Mouse (Mus musculus) embryonic facial prominence, embryonic 12.5 days (tissue): ENCODE measurements at regions not wholly inside any gene's neighbourhood (a gene's known extent, or its start where the extent isn't known, plus 50 kb on each side); places are given as distances from the start of the nearest gene placed in this dataset.

Experiments used
- ATAC-seq: fragments of 200-750 bp; cut with Nextera tagmentation; 2 replicates; pipeline ENCODE4 v1.8.0; 2017; ENCODE audit not compliant: insufficient number of reproducible peaks, insufficient read depth, low FRiP score, low TSS enrichment
- H3K27ac ChIP-seq: fragments of 300-500 bp; sonication (generic); 2 replicates; pipeline ENCODE4 v1.5.1; 2016; ENCODE audit warnings: mild to moderate bottlenecking
- H3K27me3 ChIP-seq: fragments of 300-500 bp; sonication (generic); 2 replicates; pipeline ENCODE4 v1.6.1; 2016; ENCODE audit warnings: mild to moderate bottlenecking, moderate library complexity
- H3K36me3 ChIP-seq: fragments of 300-500 bp; sonication (generic); 2 replicates; pipeline ENCODE4 v1.6.1; 2016; ENCODE audit warnings: mild to moderate bottlenecking
- H3K4me1 ChIP-seq: fragments of 300-500 bp; sonication (generic); 2 replicates; pipeline ENCODE4 v1.6.1; 2016
- H3K4me2 ChIP-seq: fragments of 300-500 bp; sonication (generic); replicated peaks from 2 replicates; pipeline ENCODE4 v1.6.1; 2016; ENCODE audit warnings: mild to moderate bottlenecking, moderate library complexity
- H3K4me3 ChIP-seq: fragments of 300-500 bp; sonication (generic); 2 replicates; pipeline ENCODE4 v1.5.1; 2016; ENCODE audit warnings: mild to moderate bottlenecking
- H3K9ac ChIP-seq: fragments of 300-500 bp; sonication (generic); 2 replicates; pipeline ENCODE4 v1.6.1; 2016; ENCODE audit warnings: mild to moderate bottlenecking, moderate library complexity
- H3K9me3 ChIP-seq: fragments of 300-500 bp; sonication (generic); 2 replicates; pipeline ENCODE4 v1.6.1; 2016; ENCODE audit warnings: mild to moderate bottlenecking, moderate library complexity
- WGBS: fragments of 180-500 bp; shearing (Covaris S2); methylation state at CpG from one replicate; pipeline ENCODE4 v1.1.7; 2016; 5-methylcytosine and 5-hydroxymethylcytosine counted together

GRCm38 (mm10) chr14:61842476-61842875 is 235.2 kb downstream of the Kcnrg start:
- WGBS = 86% methylated on average over 4 of the region's 4 CpGs

GRCm38 (mm10) chr14:61846441-61846840 is 239.2 kb downstream of the Kcnrg start:
- WGBS = 81% methylated on average over 5 of the region's 5 CpGs
- H3K4me3 ChIP-seq = no peak overlapping the region
- no peaks in the 10 kb centered on the region for H3K36me3 ChIP-seq
- no peak for ATAC-seq
- no peak overlapping the region for H3K4me2 ChIP-seq
- no peak overlapping the region for H3K9ac ChIP-seq
- H3K9me3 ChIP-seq = no peaks in the 10 kb centered on the region
- H3K27me3 ChIP-seq = no peaks in the 10 kb centered on the region
- H3K27ac ChIP-seq = no peak overlapping the region
- H3K4me1 ChIP-seq = no peaks in the 10 kb centered on the region

More at GRCm38 (mm10) chr14:61842476-61842875, 235.2 kb downstream of the Kcnrg start:
- H3K27ac ChIP-seq = no peak overlapping the region
- H3K4me2 ChIP-seq = no peak overlapping the region
- H3K36me3 ChIP-seq = no peaks in the 10 kb centered on the region
- no peak for ATAC-seq
- H3K4me1 ChIP-seq = no peaks in the 10 kb centered on the region
- no peaks in the 10 kb centered on the region for H3K9me3 ChIP-seq
- no peak overlapping the region for H3K4me3 ChIP-seq
- H3K9ac ChIP-seq = no peak overlapping the region
- H3K27me3 ChIP-seq = no peaks in the 10 kb centered on the region

GRCm38 (mm10) chr14:61850244-61850643 is 243.0 kb downstream of the Kcnrg start:
- WGBS = 80% methylated on average over 4 of the region's 4 CpGs
- Histone ChIP-seq H3K36me3 (no peaks in the 10 kb centered on the region), H3K4me2 (no peak overlapping the region), H3K27ac (no peak overlapping the region), H3K27me3 (no peaks in the 10 kb centered on the region), H3K9ac (no peak overlapping the region), H3K4me3 (no peak overlapping the region), H3K9me3 (no peaks in the 10 kb centered on the region), H3K4me1 (no peaks in the 10 kb centered on the region)
- no peak for ATAC-seq

DNA sequence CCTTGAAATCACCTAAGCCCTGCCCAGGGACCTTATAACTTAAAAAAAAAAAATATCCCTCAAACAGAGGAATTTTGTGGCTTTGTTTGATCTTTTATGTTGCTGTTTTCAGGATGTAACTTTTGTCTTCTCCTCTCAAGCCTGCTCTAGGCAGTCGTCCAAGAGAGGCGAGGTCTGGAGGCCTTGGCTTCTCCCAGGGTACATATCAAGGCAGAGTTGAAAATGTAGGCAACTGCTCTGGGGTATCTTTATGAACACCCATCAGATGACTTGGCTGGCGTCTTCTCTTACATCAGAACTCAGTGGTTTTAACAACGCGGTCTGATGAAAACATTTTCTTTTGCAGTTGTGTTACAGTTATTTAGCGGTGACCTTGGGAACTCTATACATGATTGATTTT is 250.4 kb downstream of the Kcnrg start:
- Histone ChIP-seq H3K4me2 (no peak overlapping the region), H3K27me3 (no peaks in the 10 kb centered on the region), H3K4me3 (no peak overlapping the region), H3K36me3 (no peaks in the 10 kb centered on the region), H3K9me3 (no peaks in the 10 kb centered on the region), H3K27ac (no peak overlapping the region), H3K9ac (no peak overlapping the region), H3K4me1 (no peaks in the 10 kb centered on the region)
- WGBS = 81% methylated on average over 6 of the region's 6 CpGs
- ATAC-seq = no peak

- Histone ChIP-seq H3K27me3 (no peaks in the 10 kb centered on the region), H3K36me3 (no peaks in the 10 kb centered on the region), H3K4me1 (0 out of 2 replicates have a peak, but pooled peaks cover 2% of the 10 kb centered on the region), H3K9me3 (no peaks in the 10 kb centered on the region), H3K4me3 (no peak overlapping the region), H3K4me2 (no peak overlapping the region), H3K27ac (no peak overlapping the region), H3K9ac (no peak overlapping the region)
- ATAC-seq = no peak
- 89% methylated on average over 4 of the region's 4 CpGs for WGBS
Observed at GRCm38 (mm10) chr14:61860688-61861087, 253.4 kb downstream of the Kcnrg start.

DNA sequence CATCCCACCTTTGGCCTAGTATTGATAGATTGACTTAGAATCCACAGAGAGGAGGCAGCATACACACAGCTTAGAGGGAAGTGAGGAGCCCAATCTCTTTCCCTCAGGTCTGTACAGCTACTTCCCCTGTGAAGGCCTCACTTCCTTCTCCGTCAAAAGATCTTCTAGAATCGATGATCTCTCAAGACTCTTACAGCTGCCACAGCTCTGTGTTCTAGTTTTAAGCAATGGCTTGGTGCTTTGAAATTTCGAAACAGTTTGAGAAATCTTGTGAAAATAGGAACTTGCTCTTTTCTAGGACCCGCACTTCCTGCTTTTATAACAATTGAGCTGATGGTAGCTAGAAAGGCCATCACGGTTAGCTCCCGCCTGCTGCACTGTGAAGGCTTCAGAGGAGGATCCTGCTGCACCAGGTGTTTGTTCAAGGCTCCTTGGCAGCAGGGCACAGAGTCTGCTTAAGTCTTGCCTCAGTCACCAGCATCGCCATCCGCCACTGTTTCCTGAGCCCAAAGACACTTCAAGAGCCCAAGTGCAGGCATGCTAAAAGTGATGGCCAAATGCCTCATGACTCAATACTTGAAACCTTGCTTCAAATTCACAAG is 254.2 kb downstream of the Kcnrg start:
- Histone ChIP-seq H3K4me2 (no peak overlapping the region), H3K4me3 (no peak overlapping the region), H3K9me3 (no peaks in the 10 kb centered on the region), H3K36me3 (no peaks in the 10 kb centered on the region), H3K4me1 (peaks cover 8% of the 10 kb centered on the region; the same call in 1 of the 2 replicates), H3K9ac (no peak overlapping the region), H3K27me3 (no peaks in the 10 kb centered on the region), H3K27ac (no peak overlapping the region)
- WGBS = 91% methylated on average over 8 of the region's 8 CpGs
- ATAC-seq = no peak

DNA sequence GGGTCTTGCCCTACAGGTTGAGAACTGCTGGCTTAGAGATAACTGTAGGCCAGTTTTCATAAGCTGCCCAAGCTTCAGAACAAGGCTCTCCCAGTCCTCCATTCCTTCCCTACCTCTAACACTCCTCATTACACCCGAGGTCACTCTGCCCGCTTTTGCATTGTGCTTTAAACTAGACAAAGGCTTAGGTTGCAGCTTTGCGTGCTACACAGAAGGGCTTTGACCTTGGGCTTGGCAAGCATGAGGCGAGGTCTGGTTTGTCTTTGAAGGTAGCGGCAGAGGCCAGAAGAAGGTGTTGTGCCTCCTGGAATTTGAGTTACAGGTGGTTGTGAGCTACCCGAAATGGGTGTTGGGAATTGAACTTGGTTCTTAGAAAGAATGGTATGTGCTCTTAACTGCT is 255.7 kb downstream of the Kcnrg start:
- no peak overlapping the region for H3K4me2 ChIP-seq
- no peak overlapping the region for H3K4me3 ChIP-seq
- 87% methylated on average over 6 of the region's 6 CpGs for WGBS
- no peaks in the 10 kb centered on the region for H3K9me3 ChIP-seq
- H3K4me1 ChIP-seq = peaks cover 10% of the 10 kb centered on the region; the same call in 1 of the 2 replicates
- H3K36me3 ChIP-seq = no peaks in the 10 kb centered on the region
- no peaks in the 10 kb centered on the region for H3K27me3 ChIP-seq
- no peak overlapping the region for H3K9ac ChIP-seq
- no peak for ATAC-seq
- no peak overlapping the region for H3K27ac ChIP-seq

DNA sequence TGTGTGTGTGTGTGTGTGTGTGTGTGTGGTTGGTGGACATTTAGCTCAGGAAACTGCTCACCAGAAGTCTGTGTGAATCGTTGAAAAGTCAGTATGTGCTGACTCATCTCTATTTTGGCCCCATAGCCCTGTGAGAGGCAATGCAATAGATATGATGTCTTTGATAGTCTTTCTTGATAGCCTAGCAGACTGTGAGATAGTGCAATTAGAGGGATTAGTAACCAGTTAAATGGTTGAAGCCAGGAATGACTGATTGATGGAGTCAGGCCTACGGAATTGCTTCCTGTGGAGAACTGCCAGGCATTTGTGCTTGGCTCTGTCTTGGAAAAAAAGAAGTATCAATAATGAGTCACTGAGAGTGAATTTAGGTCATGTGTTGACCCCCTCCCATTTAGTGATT is 256.2 kb downstream of the Kcnrg start:
- Histone ChIP-seq H3K4me2 (no peak overlapping the region), H3K27me3 (no peaks in the 10 kb centered on the region)
- no peak for ATAC-seq

DNA sequence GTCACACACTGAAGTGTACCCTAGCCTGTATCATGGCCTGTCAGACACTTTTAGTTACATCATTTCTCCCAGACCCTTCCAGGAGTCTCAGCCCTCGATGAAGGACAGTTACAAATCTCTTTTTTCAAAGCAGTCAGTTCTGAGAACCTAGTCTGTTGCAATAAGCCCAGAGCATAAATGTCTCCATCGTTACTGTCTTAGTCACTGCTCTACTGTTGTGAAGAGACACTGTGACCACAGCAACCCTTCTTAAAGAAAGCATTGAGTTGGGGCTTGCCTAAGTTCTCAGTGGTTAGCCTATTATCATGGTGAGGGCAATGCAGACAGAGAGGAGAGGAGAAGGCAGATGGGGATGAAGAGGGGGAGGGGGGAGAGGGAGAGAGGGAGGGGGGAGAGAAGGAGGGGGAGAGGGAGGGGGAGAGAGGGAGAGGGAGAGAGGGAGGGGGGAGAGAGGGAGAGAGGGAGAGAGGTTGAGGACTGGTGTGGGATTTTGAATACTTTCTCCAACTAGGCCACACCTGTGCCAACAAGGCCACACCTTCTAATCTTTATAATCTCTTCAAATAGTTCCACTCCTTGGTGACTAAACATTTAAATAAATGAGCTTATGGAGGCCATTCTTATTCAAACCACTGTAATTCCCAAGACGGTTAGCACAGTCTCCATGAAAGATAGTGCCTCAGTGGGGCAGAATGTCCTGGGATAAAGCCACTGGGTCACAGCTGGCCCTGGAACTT is 259.4 kb downstream of the Kcnrg start:
- Histone ChIP-seq H3K4me3 (no peak overlapping the region), H3K9ac (no peak overlapping the region), H3K27me3 (no peaks in the 10 kb centered on the region), H3K4me2 (no peak overlapping the region), H3K27ac (no peak overlapping the region), H3K4me1 (peaks cover 10% of the 10 kb centered on the region; the same call in 1 of the 2 replicates), H3K9me3 (no peaks in the 10 kb centered on the region), H3K36me3 (no peaks in the 10 kb centered on the region)
- no peak for ATAC-seq
- 59% methylated on average over 3 of the region's 3 CpGs for WGBS

More for the DNA sequence above, 256.2 kb downstream of the Kcnrg start:
- H3K27ac ChIP-seq = no peak overlapping the region
- peaks cover 10% of the 10 kb centered on the region; the same call in 1 of the 2 replicates for H3K4me1 ChIP-seq
- H3K9ac ChIP-seq = no peak overlapping the region
- no peaks in the 10 kb centered on the region for H3K36me3 ChIP-seq
- H3K9me3 ChIP-seq = no peaks in the 10 kb centered on the region
- 78% methylated on average over 2 of the region's 2 CpGs for WGBS
- H3K4me3 ChIP-seq = no peak overlapping the region

GRCm38 (mm10) chr14:61874206-61874605 is 266.9 kb downstream of the Kcnrg start:
- no peak overlapping the region for H3K4me2 ChIP-seq
- no peaks in the 10 kb centered on the region for H3K27me3 ChIP-seq
- H3K9ac ChIP-seq = no peak overlapping the region
- H3K9me3 ChIP-seq = no peaks in the 10 kb centered on the region
- H3K4me1 ChIP-seq = no peaks in the 10 kb centered on the region
- ATAC-seq = no peak
- no peaks in the 10 kb centered on the region for H3K36me3 ChIP-seq
- no peak overlapping the region for H3K4me3 ChIP-seq
- no peak overlapping the region for H3K27ac ChIP-seq

GRCm38 (mm10) chr14:61879416-61879815 is 272.2 kb downstream of the Kcnrg start:
- H3K9ac ChIP-seq = no peak overlapping the region
- H3K4me3 ChIP-seq = no peak overlapping the region
- 77% methylated on average over 2 of the region's 2 CpGs for WGBS
- ATAC-seq = no peak
- H3K9me3 ChIP-seq = no peaks in the 10 kb centered on the region
- H3K4me2 ChIP-seq = no peak overlapping the region
- no peaks in the 10 kb centered on the region for H3K36me3 ChIP-seq
- H3K4me1 ChIP-seq = peaks cover 6% of the 10 kb centered on the region
- no peak overlapping the region for H3K27ac ChIP-seq
- no peaks in the 10 kb centered on the region for H3K27me3 ChIP-seq

DNA sequence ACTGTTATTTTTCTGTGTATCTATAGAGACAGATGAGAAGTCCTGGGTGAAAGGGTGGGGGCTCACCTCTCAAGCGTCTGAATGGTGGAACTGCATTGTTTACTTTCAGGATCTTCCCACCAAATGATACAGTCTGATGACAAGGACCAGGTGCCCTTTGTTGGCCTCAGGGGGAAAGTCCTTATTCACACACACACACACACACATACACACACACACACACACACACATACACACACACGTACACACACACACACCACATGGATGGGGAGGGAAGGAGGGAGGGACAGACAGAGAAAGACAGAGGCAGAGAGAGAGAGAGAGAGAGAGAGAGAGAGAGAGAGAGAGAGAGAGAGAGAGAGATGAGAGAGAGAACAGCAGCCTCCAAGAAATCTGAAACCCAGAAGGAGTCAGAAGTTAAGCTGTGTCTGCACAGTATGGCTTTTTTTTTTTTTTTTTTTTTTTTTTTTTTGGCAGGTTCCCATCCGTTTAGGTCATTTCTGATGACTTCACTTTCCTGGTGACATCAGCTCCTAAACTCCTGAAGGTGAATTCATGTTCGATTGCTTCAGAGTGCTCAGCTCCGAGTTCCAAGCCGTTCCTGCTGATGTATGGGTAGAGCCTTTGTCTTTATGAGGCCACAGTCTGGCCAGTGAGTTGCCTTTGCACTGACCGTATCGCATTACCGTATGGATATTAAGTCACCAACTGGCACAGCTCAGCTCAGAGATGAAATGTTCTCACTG is 273.4 kb downstream of the Kcnrg start:
- WGBS = 38% methylated on average over 9 of the region's 9 CpGs
- ATAC-seq = 0 out of 2 replicates have a peak, but pooled peaks have one; percentile 10
- no peak overlapping the region for H3K4me2 ChIP-seq

More for the DNA sequence above, 273.4 kb downstream of the Kcnrg start:
- no peaks in the 10 kb centered on the region for H3K27me3 ChIP-seq
- H3K27ac ChIP-seq = 0 out of 2 replicates have a peak overlapping the region, but pooled peaks have one; percentile 12
- H3K4me1 ChIP-seq = peaks cover 6% of the 10 kb centered on the region
- no peaks in the 10 kb centered on the region for H3K36me3 ChIP-seq
- H3K9ac ChIP-seq = no peak overlapping the region
- H3K4me3 ChIP-seq = no peak overlapping the region
- H3K9me3 ChIP-seq = no peaks in the 10 kb centered on the region
